Mouse (Mus musculus): ENCODE measurements at regions not wholly inside any gene's neighbourhood (a gene's known extent, or its start where the extent isn't known, plus 50 kb on each side); places are given as distances from the start of the nearest gene placed in this dataset.
"Not testable (repeated sequence)": the region's sequence is repeated elsewhere in the genome, so short reads cannot be mapped to it uniquely, and the experiment has no call there.

DNA sequence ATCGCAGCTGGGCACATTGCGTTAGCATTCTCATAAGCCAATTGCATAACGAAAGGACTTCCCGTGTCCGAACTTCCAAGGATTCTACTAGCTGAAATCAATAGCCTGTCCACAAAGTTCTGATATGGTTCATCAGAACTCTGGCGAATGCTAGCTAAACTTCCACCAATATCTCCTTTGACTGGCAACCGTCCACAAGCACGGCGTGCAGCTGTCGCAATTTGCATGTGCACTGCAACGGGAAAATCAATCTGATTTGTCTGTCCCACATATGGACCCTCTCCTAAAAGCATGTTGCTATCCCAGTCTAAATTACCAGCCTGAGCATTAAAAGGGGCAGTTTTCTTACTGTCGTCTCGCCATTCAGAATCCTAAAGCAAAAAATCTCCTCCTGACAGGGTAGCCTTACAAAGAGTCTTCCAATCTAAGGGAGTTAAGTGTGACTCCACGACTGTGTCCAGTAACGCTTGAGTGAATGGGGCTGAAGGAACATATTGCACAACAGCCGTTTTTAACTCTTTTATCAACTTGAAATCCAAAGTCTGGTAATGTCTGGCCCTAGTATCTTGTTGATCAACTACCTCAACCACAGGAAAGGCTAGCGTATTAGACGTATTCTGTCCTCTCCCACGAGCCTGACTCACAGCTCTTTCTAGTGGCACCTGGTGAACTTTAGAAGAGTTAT is 59.3 kb upstream of the Ezr start:
- TF ChIP-seq HCFC1 (IDR thresholded peaks at IDR 0.05; ENCODE audit: borderline replicate concordance, insufficient read depth, low read length); ZNF384 (IDR thresholded peaks at IDR 0.05; ENCODE audit: low read depth, low read length): not testable (repeated sequence)
